Mouse (Mus musculus) bone marrow macrophage, adult 2 months (primary cell): ENCODE data around the gene Fut11. TPM values are rescaled to one million over a fixed set of nuclear protein-coding genes. Genes with fewer than 3 reads are reported as not detected.

ENCODE experiments used
- H3K27ac ChIP-seq: 2 replicates; pipeline ENCODE4 v1.5.1; 2012; ENCODE audit warnings: low read depth, low read length; ENCODE audit not compliant: insufficient read depth
- H3K4me1 ChIP-seq: 2 replicates; pipeline ENCODE4 v1.6.1; 2012; ENCODE audit warnings: low read length; ENCODE audit not compliant: control insufficient read depth, insufficient read depth
- H3K4me3 ChIP-seq: 2 replicates; pipeline ENCODE4 v1.5.1; 2012; ENCODE audit warnings: mild to moderate bottlenecking, low read length, moderate library complexity; ENCODE audit not compliant: insufficient read depth
- CTCF ChIP-seq: IDR thresholded peaks from 2 replicates; pipeline ENCODE4 v1.5.1; 2012; ENCODE audit warnings: low read depth, mild to moderate bottlenecking, low read length, moderate library complexity
- POLR2A ChIP-seq: IDR thresholded peaks from 2 replicates; pipeline ENCODE4 v1.6.1; 2012; ENCODE audit warnings: mild to moderate bottlenecking, low read depth, low read length, borderline replicate concordance
- polyA plus RNA-seq: library from polyadenylated mRNA; stranded (reverse); fragments of >200 nt; gene quantifications from 2 replicates; pipeline ENCODE4 v1.2.4, GENCODE M21; 2012; ENCODE audit not compliant: missing spikeins, insufficient read depth, insufficient read length

Fut11 gene
- polyA plus RNA-seq, 1 experiment = 19.0 TPM

DNA sequence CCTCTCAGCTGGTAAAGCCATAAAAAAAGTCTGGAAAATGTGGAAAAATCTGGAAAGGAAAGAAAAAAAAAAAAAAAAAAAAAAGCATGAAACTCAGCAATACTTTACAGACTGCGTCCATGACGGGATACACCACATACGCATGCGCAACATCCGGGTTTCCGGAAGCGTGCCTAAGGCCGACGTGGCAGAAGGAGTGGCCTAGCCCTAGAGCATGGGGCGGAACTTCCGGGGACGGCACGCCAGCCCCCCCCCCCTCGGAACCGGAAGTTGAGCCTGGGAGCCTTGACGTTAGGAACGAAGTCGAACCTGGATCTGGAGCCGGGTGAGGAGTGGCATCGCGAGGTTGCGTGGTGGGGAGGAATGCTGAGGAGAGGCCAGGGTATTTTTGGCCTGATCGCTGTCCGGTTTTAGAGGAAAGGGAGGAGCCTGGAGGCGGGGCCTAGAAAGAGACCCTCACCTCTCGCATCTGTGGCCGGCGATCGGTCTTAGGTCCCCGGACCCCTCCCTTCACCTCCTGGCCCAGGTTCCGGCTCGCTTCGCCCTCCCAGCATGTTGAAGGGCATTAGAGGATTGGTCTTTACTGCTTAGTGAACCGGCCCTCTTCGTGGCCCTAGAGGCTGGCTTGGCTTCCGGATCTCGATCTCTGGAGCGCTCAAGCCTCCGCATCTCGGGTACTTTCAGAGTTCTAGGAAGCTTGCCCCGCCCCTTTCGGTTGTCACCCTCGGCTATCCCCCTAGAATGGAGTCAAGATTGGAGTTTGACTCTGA, 20.5 kb upstream of the Fut11 start, which contains the start of gene Sec24c:
Gene Sec24c, plus strand, starts transcription at position 245 of the 770 bp plus-strand sequence.
- Histone ChIP-seq H3K4me3 (peak within 1 kb of the TSS; percentile 88), H3K4me1 (peaks cover 4% of the 10 kb centered on the region; the same call in 1 of the 2 replicates), H3K27ac (peak within 1 kb of the TSS; percentile 80)
- no peak for TF ChIP-seq POLR2A
- TF ChIP-seq CTCF = no peak

DNA sequence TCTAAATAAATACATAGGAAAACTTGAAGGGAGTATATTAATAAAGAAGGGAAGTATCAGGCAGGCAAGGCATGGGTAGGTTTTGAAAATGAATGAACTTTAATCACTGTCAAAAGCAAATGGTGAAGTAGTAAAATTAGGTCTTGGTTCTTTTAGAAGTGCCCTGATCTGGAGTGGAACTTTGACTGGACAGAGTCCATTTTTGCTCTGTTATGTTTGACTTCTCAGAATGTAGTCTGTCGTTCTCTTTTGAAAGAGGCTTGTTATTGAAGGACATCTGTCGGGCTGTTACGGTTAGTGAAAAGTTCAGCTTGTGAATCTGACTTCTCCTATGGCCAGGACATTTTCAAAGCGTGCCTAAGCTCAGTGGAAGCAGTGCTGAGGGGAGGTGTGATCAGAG, 16.9 kb upstream of the Fut11 start:
- Histone ChIP-seq H3K4me3 (no peak overlapping the region), H3K4me1 (peaks cover 9% of the 10 kb centered on the region; the same call in 1 of the 2 replicates), H3K27ac (no peak overlapping the region)
- TF ChIP-seq CTCF (no peak), POLR2A (no peak)

DNA sequence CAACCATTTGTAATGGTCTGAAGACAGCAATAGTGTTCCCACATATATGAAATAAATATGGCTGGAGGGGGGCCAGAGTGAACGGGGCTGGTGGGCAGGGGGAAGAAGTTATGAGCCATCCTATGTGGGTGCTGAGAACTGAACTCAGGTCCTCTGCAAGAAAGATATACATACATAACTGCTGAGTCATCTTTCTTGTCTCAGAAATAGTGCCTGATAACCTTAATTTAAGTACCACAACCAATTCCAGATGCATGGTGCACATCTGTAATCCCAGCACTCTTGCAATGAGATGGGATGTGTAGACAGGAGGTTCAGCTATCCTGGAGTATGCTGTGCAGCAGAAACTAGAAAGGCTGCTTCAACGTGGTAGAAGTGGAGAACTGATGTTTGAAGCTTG, 13.0 kb upstream of the Fut11 start:
- no peak overlapping the region for H3K4me3 ChIP-seq
- TF ChIP-seq POLR2A = no peak
- TF ChIP-seq CTCF = no peak
- H3K27ac ChIP-seq = no peak overlapping the region
- peaks cover 11% of the 10 kb centered on the region for H3K4me1 ChIP-seq

DNA sequence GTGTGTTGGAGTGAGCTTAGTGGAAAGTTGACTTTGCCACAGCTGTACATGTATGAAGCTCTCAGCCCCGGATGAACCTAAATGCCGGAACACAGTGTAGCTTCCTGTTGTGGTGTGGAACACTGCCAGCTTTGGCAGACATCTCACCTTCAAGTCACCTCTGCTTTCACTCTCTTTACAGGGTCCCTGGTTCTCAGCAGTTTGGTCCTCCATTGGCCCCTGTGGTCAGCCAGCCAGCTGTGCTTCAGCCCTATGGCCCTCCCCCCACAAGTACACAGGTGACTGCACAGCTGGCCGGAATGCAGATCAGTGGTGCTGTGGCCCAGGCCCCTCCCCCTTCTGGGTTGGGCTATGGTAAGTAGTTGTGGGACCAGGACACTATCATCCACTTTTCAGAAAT, 12.3 kb upstream of the Fut11 start:
- no peak overlapping the region for H3K27ac ChIP-seq
- TF ChIP-seq CTCF = no peak
- no peak for TF ChIP-seq POLR2A
- H3K4me1 ChIP-seq = peaks cover 11% of the 10 kb centered on the region
- no peak overlapping the region for H3K4me3 ChIP-seq

GRCm38 (mm10) chr14:20686576-20686975, 8.2 kb upstream of the Fut11 start:
- TF ChIP-seq POLR2A (no peak), CTCF (no peak)
- Histone ChIP-seq H3K4me3 (no peak overlapping the region), H3K4me1 (peaks cover 9% of the 10 kb centered on the region), H3K27ac (no peak overlapping the region)

GRCm38 (mm10) chr14:20689009-20689408, 5.8 kb upstream of the Fut11 start:
- TF ChIP-seq CTCF (no peak), POLR2A (no peak)
- Histone ChIP-seq H3K4me3 (no peak overlapping the region), H3K4me1 (peaks cover 8% of the 10 kb centered on the region), H3K27ac (no peak overlapping the region)

DNA sequence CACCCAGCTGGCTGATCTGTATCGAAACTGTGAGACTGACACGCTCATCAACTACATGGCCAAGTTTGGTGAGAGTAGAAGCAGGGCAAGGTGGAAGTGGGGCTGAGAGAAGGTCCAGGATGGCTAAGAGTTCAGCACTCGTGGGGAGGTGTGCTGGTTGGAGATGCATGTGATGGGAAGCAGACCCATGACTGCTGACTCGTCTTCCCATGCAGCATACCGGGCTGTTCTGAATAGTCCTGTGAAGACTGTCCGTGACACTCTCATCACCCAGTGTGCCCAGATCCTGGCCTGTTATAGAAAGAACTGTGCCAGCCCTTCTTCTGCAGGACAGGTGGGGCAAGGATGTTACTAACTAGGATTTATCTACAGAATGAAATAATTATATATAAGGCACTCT, 3.0 kb upstream of the Fut11 start:
- peaks cover 15% of the 10 kb centered on the region for H3K4me1 ChIP-seq
- H3K4me3 ChIP-seq = no peak overlapping the region
- TF ChIP-seq CTCF (no peak), POLR2A (no peak)
- H3K27ac ChIP-seq = no peak overlapping the region

- TF ChIP-seq CTCF (no peak), POLR2A (no peak)
- H3K4me3 ChIP-seq = no peak overlapping the region
- peaks cover 29% of the 10 kb centered on the region for H3K4me1 ChIP-seq
- no peak overlapping the region for H3K27ac ChIP-seq
Observed at GRCm38 (mm10) chr14:20693589-20694101, 1.1 kb upstream of the Fut11 start.

DNA sequence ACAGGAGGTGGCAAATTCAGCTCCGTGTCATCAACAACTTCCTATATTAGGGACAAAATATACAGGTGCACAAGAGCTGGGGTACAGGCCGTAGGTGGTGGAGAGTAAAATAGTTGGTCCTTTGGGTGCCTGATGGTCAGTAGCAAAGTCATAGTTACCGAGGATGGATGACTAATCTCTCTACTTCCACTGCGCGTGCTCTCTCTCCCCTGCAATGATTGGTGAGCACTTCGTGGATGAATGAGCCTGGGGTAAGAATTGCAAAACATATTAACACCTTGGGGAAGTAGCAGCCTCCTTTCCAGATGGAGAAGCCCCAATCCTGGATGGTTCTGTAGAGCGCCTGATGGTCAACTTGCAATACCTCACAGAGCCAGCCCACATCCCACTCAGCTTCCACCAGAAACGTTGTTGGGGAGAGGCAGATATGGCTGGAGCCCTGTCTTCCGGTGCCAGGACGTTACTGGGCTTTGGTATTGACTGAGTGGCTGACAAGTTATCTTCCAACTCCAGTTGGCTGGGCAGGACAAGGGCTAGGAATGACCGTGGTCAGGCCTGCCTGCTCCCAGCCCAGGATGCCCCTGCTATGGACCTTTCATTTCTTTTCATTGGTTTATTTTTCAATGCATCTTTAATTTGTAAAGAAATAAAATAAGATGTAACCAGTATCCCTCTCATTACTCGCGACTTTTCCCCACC, 434 bp upstream of the Fut11 start:
- H3K4me1 ChIP-seq = peaks cover 33% of the 10 kb centered on the region
- TF ChIP-seq POLR2A = no peak
- H3K4me3 ChIP-seq = peak overlapping the region; percentile 74
- H3K27ac ChIP-seq = no peak overlapping the region

GRCm38 (mm10) chr14:20695761-20696520, 1.2 kb downstream of the Fut11 start:
- peak overlapping the region; percentile 74 for H3K4me3 ChIP-seq
- TF ChIP-seq CTCF = no peak
- no peak for TF ChIP-seq POLR2A
- no peak overlapping the region for H3K27ac ChIP-seq
- peaks cover 35% of the 10 kb centered on the region for H3K4me1 ChIP-seq
